Mouse (Mus musculus) spleen, adult 2 months (tissue): ENCODE measurements around the gene Neil1.

Source experiments
- CTCF ChIP-seq: fragments of 200-500 bp; IDR thresholded peaks from 2 replicates; pipeline ENCODE4 v1.5.1; 2011; ENCODE audit warnings: mild to moderate bottlenecking, inconsistent platforms; ENCODE audit not compliant: insufficient read depth, insufficient read length, insufficient replicate concordance; ENCODE audit errors: extremely low read depth
- POLR2A ChIP-seq: fragments of 200-500 bp; IDR thresholded peaks from 2 replicates; pipeline ENCODE4 v1.6.1; 2011; ENCODE audit warnings: low read depth, low read length, inconsistent platforms

GRCm38 (mm10) chr9:57158506-57158905 is 10.4 kb upstream of the Neil1 start:
- TF ChIP-seq CTCF (no peak), POLR2A (no peak)
